Mouse (Mus musculus): Measurements from ENCODE around the gene Eci2. TPM values are rescaled to one million over a fixed set of nuclear protein-coding genes. Genes with fewer than 3 reads are reported as not detected.
"Not testable (repeated sequence)": the region's sequence is repeated elsewhere in the genome, so short reads cannot be mapped to it uniquely, and the experiment has no call there.

The Eci2 gene
- total RNA-seq, 2 experiments from 2014 or later = 58.7 to 58.9 TPM

DNA sequence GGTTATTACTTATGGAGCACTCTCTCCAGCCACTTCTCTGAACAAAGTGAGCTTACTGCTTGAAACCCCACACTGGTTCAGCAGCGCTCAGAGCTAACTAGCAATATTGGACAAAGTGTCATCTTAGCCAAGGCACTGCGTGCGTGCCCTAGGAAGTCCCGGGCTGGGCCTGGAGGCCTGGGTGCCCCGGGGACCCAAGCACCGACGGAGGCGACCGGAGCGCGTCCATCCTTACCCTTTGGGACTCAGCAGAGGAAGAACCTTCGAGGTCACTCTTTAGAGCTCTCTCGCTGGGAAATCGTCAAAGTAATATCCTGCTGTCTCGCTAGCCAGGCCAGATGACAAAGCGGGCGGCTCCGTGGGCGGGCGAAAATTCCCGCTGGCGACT is 33.3 kb downstream of the Eci2 start:
- no peak for DNase-seq (ENCODE audit: low spot score in 2 of 2)

DNA sequence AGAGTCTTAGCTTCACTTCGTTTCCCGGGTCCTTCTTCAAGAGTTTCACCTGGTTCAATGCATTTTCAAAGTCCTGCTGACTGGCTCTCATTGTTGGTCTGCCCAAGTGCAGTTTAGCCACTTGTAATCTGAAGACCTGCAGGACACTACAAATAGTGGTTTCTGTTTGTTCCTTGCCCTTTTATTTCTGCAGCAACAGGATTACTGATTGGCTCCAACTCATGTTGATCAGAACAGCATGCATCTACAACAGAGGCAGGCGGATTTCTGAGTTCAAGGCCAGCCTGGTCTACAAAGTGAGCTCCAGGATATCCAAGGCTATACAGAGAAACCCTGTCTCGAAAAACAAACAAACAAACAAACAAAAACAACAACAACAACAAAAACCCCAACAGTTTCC is 33.8 kb downstream of the Eci2 start:
- no peak for DNase-seq (ENCODE audit: low spot score in 2 of 2)

DNA sequence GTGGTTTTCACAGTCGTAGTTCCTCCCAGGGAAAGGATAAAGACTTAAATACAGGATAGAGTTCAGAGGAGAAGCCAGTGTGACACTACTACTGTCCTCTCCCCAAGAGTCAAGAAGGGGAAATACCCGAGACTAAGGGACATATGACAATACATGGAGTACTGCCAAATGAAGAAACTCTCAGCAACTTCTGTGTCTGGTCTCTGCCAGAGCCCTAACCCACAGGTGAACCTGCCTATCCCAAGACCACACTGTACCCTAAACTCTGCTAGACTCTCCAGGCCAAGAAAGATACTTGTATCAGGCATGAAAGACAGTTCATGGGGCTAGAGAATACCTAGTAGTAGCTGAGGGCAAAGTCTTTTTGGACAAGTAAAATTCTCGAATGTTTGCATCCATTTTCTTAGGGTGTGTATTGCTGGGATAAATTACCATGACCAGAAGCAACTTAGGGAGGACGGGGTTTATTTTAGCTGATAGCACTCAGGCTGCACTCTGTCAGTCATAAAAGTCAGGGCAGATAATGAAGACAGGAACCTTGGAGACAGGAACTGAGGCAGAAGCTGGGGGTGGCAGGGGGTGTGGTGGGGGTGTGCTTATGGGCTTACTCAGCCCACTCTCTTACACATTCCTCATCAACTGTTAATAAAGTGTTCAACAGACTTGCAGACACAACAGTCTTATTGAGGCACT is 35.2 kb downstream of the Eci2 start:
- DNase-seq (ENCODE audit: low spot score in 2 of 2) = no peak

GRCm38 (mm10) chr13:34983479-34983878 is 43.4 kb downstream of the Eci2 start:
- DNase-seq (ENCODE audit: low spot score in 2 of 2) = not testable (repeated sequence)

DNA sequence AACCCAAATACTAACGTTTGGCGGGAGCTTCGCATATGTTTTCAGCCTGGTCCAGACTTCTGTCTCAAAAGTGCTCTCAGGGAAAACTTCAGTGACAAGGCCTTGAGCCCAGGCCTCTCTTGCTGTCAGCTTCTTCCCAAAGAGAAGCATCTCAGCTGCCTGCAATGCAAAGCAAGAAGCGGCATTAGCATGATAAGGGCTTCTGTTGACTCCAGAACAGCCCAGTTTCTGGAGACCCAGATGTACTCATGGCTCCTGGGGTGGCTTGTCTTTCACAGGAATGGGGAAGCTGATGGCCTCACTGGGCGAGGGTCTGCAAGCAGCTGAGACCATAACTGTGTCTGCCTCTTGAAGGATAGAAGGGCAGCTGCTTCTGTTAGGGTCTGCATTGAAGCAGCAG is 48.3 kb downstream of the Eci2 start:
- DNase-seq (ENCODE audit: low spot score in 2 of 2) = not testable (repeated sequence)

DNA sequence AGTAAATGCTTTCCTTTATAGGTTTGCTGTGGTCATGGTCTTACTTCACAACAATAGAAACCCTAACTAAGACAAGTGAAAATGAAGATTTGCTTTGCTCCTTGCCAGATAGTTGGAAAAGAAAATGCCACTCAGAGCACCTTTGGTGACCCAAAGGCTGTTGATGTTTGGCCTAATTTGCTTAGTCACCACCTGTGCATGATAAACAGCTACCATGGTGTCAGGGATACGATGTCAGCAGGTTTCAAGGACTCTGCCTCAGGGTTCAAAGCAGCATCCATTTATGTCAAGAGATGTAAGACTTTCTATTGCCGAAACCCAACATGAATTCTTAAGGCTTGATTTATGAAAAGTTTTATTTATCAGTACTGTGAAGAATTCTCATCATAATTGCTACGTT is 49.5 kb downstream of the Eci2 start:
- DNase-seq (ENCODE audit: low spot score in 2 of 2) = no peak

DNA sequence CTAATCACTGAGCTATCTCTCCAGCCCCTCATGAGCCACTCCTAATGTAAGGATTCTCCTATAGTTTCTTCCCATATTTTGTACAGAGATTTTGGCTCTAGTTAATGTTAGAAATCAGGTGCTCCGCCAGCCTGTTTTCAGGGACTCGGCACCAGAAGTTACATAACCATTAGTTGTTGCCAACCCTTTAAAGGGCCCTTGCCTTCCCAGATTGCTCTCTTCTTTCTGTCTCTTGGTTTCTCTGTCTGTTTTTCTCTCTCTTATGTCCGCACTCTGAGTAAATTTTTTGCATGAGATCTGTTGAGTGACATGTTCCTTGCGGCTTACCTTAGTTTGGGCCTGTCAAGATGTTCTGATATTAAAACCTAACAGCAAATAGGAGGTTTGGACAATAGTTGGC is 50.8 kb downstream of the Eci2 start:
- no peak for DNase-seq (ENCODE audit: low spot score in 2 of 2)

GRCm38 (mm10) chr13:34973770-34974169 is 53.1 kb downstream of the Eci2 start:
- DNase-seq (ENCODE audit: low spot score in 2 of 2) = no peak

DNA sequence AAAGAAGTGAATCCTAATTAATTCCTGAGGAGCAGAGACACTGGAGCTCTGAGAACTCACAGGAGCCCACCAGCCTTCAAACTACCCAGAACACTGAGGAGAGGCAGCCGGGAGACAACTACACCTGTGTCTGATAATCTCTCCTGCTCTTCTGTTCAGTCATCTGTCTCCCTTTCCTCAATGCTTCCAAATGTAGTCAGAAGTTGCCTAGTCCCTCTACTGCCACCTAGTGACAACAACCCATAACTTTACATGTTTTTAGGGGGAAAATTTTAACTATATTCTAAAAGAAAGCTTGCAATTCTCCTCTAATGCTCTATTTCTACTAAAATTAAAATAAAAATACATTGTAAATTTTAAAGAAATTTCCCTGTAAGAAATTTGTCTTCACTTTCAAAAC is 53.7 kb downstream of the Eci2 start:
- no peak for DNase-seq (ENCODE audit: low spot score in 2 of 2)

DNA sequence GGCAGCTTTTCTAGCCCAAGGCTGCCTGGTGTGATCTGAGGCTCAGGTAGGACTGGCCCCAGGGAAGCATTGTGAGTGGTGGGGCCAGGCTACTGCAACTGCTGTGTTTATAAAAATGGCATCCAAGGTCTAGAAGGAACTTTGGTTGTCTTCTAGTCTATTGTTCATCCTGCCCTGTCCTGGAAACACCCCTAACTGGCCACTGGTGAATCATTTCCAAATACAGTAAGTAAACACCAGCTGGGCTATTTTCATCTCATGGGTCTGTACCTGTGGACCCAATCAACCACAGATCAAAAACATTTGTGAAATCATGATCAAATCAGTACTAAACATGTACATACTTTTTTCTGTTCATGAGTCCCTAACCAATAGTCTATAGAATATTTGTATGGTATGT is 54.4 kb downstream of the Eci2 start:
- not testable (repeated sequence) for DNase-seq (ENCODE audit: low spot score in 2 of 2)

- DNase-seq (ENCODE audit: low spot score in 2 of 2) = not testable (repeated sequence)
Measured at GRCm38 (mm10) chr13:34965647-34966046, 61.2 kb downstream of the Eci2 start.

DNA sequence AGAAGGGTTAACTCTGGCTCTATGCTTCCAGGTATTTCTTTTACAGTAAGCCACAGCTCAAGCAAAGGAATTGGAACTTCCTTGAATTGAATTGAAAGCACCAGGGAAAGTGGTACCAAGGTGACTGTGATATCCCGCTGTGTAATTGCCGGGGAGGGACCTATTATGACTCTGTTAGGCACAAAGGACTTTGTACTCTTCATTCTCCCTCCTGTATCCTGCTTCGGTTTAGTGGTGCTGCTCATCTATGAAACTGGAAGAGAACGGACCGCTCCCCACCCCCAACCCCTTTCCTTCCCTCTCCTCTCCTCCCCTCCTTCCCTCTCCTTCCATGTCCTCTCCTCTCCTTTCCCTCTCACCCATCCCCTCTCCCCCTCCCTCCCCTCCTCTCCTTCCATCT is 62.0 kb downstream of the Eci2 start:
- no peak for DNase-seq (ENCODE audit: low spot score in 2 of 2)

GRCm38 (mm10) chr13:34964419-34964818 is 62.5 kb downstream of the Eci2 start:
- DNase-seq (ENCODE audit: low spot score in 2 of 2) = no peak

DNA sequence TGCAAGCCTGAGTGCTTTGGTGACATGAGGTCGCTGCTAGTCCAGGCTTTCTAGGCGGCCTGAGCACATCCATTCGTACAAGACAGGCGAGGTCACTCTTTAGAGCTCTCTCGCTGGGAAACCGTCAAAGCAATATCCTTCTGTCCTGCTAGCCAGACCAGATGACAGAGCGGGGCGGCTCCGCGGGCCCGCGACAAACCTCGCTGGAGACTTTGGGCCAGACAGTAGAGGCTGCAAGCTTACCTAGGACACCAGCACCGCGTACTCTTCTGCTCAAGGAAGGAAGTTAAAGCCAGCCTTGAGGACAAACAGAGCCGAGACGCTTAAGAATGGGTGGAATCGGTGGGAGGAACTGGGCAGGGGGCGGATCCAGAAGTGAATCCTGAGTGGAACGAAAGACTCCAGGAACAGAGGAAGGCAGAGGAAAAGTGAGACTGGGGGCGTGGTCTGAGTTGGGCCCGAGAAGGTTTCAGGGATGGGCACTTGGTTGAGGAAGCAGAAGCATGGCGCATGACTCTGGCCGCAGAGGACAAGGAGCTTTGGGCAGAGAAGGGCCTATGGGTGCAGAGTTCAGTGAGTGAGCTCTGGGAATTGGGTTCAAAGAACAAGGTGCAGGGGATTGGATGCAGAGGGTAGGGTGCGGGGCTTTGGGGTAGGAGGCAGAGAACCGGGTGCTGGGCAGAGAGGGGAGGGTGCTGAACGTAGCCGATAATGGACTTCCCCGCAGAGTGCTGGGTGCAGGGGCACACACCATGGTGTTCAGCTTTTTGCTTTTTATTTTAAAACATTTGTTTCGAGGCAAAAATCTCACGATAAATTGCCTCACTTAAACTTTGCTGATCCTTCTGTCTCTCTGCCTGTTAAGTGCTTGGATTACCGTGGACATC is 63.1 kb downstream of the Eci2 start, which contains the start of gene Eci3:
Gene Eci3 (minus strand): TSS at position 300 of the 887 bp plus-strand sequence.
- peak; percentile 7 to 13 for DNase-seq (ENCODE audit: low spot score in 2 of 2)

- DNase-seq (ENCODE audit: low spot score in 2 of 2) = no peak
Measured at GRCm38 (mm10) chr13:34960996-34961770, 65.7 kb downstream of the Eci2 start.

DNA sequence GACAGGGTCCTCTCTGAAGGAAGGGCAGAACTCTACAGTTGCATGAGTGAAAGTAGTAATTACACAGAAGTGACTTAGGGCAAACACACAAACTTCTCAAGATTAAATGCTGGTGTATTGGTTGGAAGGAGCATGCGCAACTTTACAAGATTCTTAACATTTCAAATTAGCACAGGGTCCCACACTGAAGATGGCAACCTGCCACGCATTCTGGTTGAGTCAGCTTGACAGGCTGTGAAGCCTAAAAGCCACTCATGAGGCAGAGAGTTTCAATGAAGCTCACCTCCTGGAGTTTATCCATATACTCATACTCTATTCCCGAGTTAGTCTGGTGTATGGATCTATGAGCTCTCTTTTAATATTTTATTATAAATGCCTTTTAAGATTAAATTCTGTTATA is 68.7 kb downstream of the Eci2 start:
- DNase-seq (ENCODE audit: low spot score in 2 of 2) = not testable (repeated sequence)

DNA sequence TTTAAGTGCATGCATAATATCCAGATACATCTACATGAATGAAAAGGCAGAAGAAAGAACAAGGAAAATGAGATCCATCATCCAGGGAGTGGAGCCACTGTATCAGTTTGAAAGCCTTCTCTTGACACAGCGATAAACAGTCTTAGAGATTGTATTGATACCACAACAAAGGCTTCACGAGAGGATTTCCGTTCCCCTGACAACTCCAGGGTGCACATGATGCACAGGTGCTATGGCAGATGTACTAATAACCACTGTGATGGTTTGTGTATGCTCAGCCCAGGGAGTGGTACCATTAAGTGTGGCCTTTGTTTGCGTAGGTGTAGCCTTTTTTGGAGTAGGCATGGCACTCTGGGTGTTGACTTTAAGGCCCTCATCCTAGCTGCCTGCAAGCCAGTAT is 70.0 kb downstream of the Eci2 start:
- no peak for DNase-seq (ENCODE audit: low spot score in 2 of 2)

GRCm38 (mm10) chr13:34951437-34951836 is 75.5 kb downstream of the Eci2 start:
- not testable (repeated sequence) for DNase-seq (ENCODE audit: low spot score in 2 of 2)

DNA sequence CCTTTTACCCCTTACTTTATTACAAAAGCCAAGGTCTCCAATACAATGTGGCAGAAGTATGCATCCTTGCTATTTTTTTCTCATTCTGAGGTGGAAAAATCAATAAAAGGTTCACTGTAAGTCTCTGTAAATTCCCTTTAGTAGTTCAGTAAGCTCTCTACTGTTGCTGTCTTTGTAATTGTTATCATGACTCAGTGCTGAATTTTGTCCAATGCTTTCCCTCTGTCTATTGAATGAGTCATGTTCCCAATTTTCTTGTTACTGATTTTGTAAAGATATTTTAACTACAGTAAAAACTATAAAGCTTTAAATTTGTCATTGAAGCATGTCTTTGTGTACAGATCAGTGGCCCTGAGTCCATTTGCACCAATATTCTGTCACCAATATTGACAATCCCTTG is 84.5 kb downstream of the Eci2 start:
- no peak for DNase-seq (ENCODE audit: low spot score in 2 of 2)

- peak in 1 of 2 experiments; percentile 17 for DNase-seq (ENCODE audit: low spot score in 2 of 2)
Measured at GRCm38 (mm10) chr13:34934931-34935644, 91.8 kb downstream of the Eci2 start.

All from layer of hippocampus, postnatal 10 days (tissue).